Mouse (Mus musculus) CH12.LX (cell line): ENCODE data around the gene 3110021N24Rik. TPM values are rescaled to one million over a fixed set of nuclear protein-coding genes. Genes with fewer than 3 reads are reported as not detected.

Experiments
- DNase-seq: peaks from one replicate; pipeline ENCODE4 v3.0.0-alpha.2; 2013; ENCODE audit errors: extremely low read depth
- H3K27ac ChIP-seq: 2 replicates; pipeline ENCODE4 v1.5.1; 2012; ENCODE audit warnings: low read depth, mild to moderate bottlenecking, control low read depth, moderate library complexity; ENCODE audit not compliant: insufficient read depth
- H3K27me3 ChIP-seq: replicated peaks from 2 replicates; pipeline ENCODE3; 2012; ENCODE audit warnings: inconsistent platforms
- H3K36me3 ChIP-seq, 2 experiments: replicated peaks in 1 of 2; 2 replicates each; pipeline versions ENCODE3 to v1.6.1; 2012; ENCODE audit warnings: inconsistent platforms in 1 of 2, low read length in 1 of 2, mild to moderate bottlenecking in 1 of 2, mixed read lengths in 1 of 2, moderate library complexity in 1 of 2; ENCODE audit not compliant: control insufficient read depth in 1 of 2, insufficient read depth in 1 of 2
- H3K4me1 ChIP-seq, 2 experiments: 2 replicates each; pipeline ENCODE4 v1.6.1; 2012; ENCODE audit warnings: inconsistent platforms in 1 of 2, moderate library complexity in 1 of 2; ENCODE audit not compliant: insufficient read depth in 2 of 2, control insufficient read depth in 1 of 2
- H3K4me2 ChIP-seq: 2 replicates; pipeline ENCODE4 v1.6.1; 2012; ENCODE audit warnings: low read depth, mild to moderate bottlenecking, control low read depth; ENCODE audit not compliant: poor library complexity, insufficient read depth, severe bottlenecking
- H3K4me3 ChIP-seq, 3 experiments: fragments of 150-350 bp in 1 of 3; sonication (generic) in 1 of 3; replicated peaks in 1 of 3; 2 replicates each; pipeline versions ENCODE3 to v1.5.1; 2011 to 2012; ENCODE audit warnings: low read depth in 2 of 3, low read length in 2 of 3, mild to moderate bottlenecking in 2 of 3, moderate library complexity in 2 of 3, control low read depth in 1 of 3, improper control_type of control experiment in 1 of 3, inconsistent platforms in 1 of 3, mixed read lengths in 1 of 3; ENCODE audit not compliant: poor library complexity in 1 of 3
- H3K79me2 ChIP-seq: replicated peaks from 2 replicates; pipeline ENCODE4 v1.6.1; 2012; ENCODE audit warnings: mild to moderate bottlenecking, moderate library complexity; ENCODE audit not compliant: control insufficient read depth, poor library complexity, insufficient read depth, severe bottlenecking; ENCODE audit errors: extremely low read depth
- H3K9ac ChIP-seq: 2 replicates; pipeline ENCODE4 v1.6.1; 2012; ENCODE audit warnings: low read depth, mild to moderate bottlenecking, control low read depth, moderate library complexity; ENCODE audit not compliant: insufficient read depth
- H3K9me3 ChIP-seq: replicated peaks from 2 replicates; pipeline ENCODE3; 2012; ENCODE audit warnings: low read length, inconsistent platforms, mixed read lengths
- BHLHE40 ChIP-seq: IDR thresholded peaks from 2 replicates; pipeline ENCODE4 v1.6.1; 2011; ENCODE audit warnings: mild to moderate bottlenecking, low read depth, low read length, improper control_type of control experiment
- CTCF ChIP-seq, 2 experiments: IDR thresholded peaks in 1 of 2; conservative IDR thresholded peaks in 1 of 2; 2 replicates each; pipeline ENCODE4 v1.5.1; 2011 to 2012; ENCODE audit warnings: low read depth in 2 of 2, low read length in 2 of 2, improper control_type of control experiment in 1 of 2, inconsistent platforms in 1 of 2, mild to moderate bottlenecking in 1 of 2, moderate library complexity in 1 of 2
- EP300 ChIP-seq: IDR thresholded peaks from 2 replicates; pipeline ENCODE4 v1.6.1; 2011; ENCODE audit warnings: low read length, improper control_type of control experiment
- GABPA ChIP-seq: IDR thresholded peaks from 2 replicates; pipeline ENCODE4 v1.6.1; 2012; ENCODE audit warnings: low read depth, low read length, improper control_type of control experiment, inconsistent platforms; ENCODE audit not compliant: insufficient replicate concordance
- HCFC1 ChIP-seq: IDR thresholded peaks from 2 replicates; pipeline ENCODE4 v1.6.1; 2012; ENCODE audit warnings: low read depth, mild to moderate bottlenecking, inconsistent platforms, low read length, improper control_type of control experiment
- IRF4 ChIP-seq: IDR thresholded peaks from 2 replicates; pipeline ENCODE4 v1.6.1; 2014; ENCODE audit warnings: low read depth, mild to moderate bottlenecking, inconsistent platforms, low read length, improper control_type of control experiment
- JUND ChIP-seq: conservative IDR thresholded peaks from 2 replicates; pipeline ENCODE4 v1.6.1; 2011; ENCODE audit warnings: low read depth, low read length, improper control_type of control experiment
- MAZ ChIP-seq: IDR thresholded peaks from 2 replicates; pipeline ENCODE4 v1.6.1; 2012; ENCODE audit warnings: low read depth, mild to moderate bottlenecking, inconsistent platforms, low read length, improper control_type of control experiment, moderate library complexity
- MEF2A ChIP-seq: IDR thresholded peaks from 2 replicates; pipeline ENCODE4 v1.6.1; 2014; ENCODE audit warnings: low read depth, mild to moderate bottlenecking, inconsistent platforms, low read length, improper control_type of control experiment, borderline replicate concordance
- MYC ChIP-seq: IDR thresholded peaks from 2 replicates; pipeline ENCODE4 v1.6.1; 2011; ENCODE audit warnings: low read depth, mild to moderate bottlenecking, improper control_type of control experiment, low read length
- NRF1 ChIP-seq: IDR thresholded peaks from 2 replicates; pipeline ENCODE4 v1.6.1; 2014; ENCODE audit warnings: low read depth, mild to moderate bottlenecking, inconsistent platforms, low read length, improper control_type of control experiment, moderate library complexity
- PAX5 ChIP-seq: IDR thresholded peaks from 2 replicates; pipeline ENCODE4 v1.6.1; 2012; ENCODE audit warnings: low read length, inconsistent platforms, mixed read lengths
- POLR2AphosphoS2 ChIP-seq: IDR thresholded peaks from 2 replicates; pipeline ENCODE4 v1.6.1; 2011; ENCODE audit warnings: low read depth, low read length, improper control_type of control experiment
- RAD21 ChIP-seq: IDR thresholded peaks from 2 replicates; pipeline ENCODE4 v1.6.1; 2011; ENCODE audit warnings: low read depth, mild to moderate bottlenecking, low read length, improper control_type of control experiment, moderate library complexity
- RCOR1 ChIP-seq: conservative IDR thresholded peaks from 2 replicates; pipeline ENCODE4 v1.6.1; 2012; ENCODE audit warnings: low read depth, mild to moderate bottlenecking, inconsistent platforms, low read length, improper control_type of control experiment
- SIN3A ChIP-seq: IDR thresholded peaks from 2 replicates; pipeline ENCODE4 v1.6.1; 2012; ENCODE audit warnings: low read length, improper control_type of control experiment, inconsistent platforms
- TBP ChIP-seq: conservative IDR thresholded peaks from 2 replicates; pipeline ENCODE4 v1.6.1; 2011; ENCODE audit warnings: low read depth, low read length, improper control_type of control experiment
- TCF12 ChIP-seq: IDR thresholded peaks from 2 replicates; pipeline ENCODE4 v1.6.1; 2014; ENCODE audit warnings: low read depth, mild to moderate bottlenecking, inconsistent platforms, low read length, improper control_type of control experiment
- UBTF ChIP-seq: IDR thresholded peaks from 2 replicates; pipeline ENCODE4 v1.6.1; 2012; ENCODE audit warnings: low read depth, mild to moderate bottlenecking, inconsistent platforms, low read length, improper control_type of control experiment, moderate library complexity
- USF2 ChIP-seq: conservative IDR thresholded peaks from 2 replicates; pipeline ENCODE4 v1.6.1; 2011; ENCODE audit warnings: low read depth, low read length, improper control_type of control experiment
- ZC3H11A ChIP-seq: IDR thresholded peaks from 2 replicates; pipeline ENCODE4 v1.6.1; 2012; ENCODE audit warnings: low read depth, mild to moderate bottlenecking, inconsistent platforms, low read length, improper control_type of control experiment
- dilution Hi-C: fragments of 300-500 bp; cut with MboI; formaldehyde crosslinking; loops from 2 replicates; pipeline ENCODE4 v1.14.3; 2020; ENCODE audit warnings: low sequenced_read_pairs; ENCODE audit not compliant: extremely low pct_unique_long_range_greater_than_20kb, extremely low pct_ligation_motif_present
- in situ Hi-C: fragments of 300-500 bp; cut with MboI; formaldehyde crosslinking; loops from 3 replicates; pipeline ENCODE4 v1.14.3; 2019; ENCODE audit warnings: low sequenced_read_pairs, low pct_ligation_motif_present, low pct_unique_long_range_greater_than_20kb, mixed read lengths
- polyA plus RNA-seq: library from polyadenylated mRNA; unstranded; fragments of >175 nt; gene quantifications from 2 replicates; pipeline ENCODE4 v1.2.1, GENCODE M21; 2012; ENCODE audit warnings: low read depth; ENCODE audit not compliant: insufficient read length
- total RNA-seq, 2 experiments: library from RNA; depleted of rRNA; stranded (reverse); fragments of 300-350 nt in 1 of 2; fragments of >200 nt in 1 of 2; gene quantifications; 2 replicates each; pipeline ENCODE4 v1.2.3; 2012 to 2014

The 3110021N24Rik gene
- total and polyA plus RNA-seq, 3 experiments, result 0.17 TPM; not detected in 2

DNA sequence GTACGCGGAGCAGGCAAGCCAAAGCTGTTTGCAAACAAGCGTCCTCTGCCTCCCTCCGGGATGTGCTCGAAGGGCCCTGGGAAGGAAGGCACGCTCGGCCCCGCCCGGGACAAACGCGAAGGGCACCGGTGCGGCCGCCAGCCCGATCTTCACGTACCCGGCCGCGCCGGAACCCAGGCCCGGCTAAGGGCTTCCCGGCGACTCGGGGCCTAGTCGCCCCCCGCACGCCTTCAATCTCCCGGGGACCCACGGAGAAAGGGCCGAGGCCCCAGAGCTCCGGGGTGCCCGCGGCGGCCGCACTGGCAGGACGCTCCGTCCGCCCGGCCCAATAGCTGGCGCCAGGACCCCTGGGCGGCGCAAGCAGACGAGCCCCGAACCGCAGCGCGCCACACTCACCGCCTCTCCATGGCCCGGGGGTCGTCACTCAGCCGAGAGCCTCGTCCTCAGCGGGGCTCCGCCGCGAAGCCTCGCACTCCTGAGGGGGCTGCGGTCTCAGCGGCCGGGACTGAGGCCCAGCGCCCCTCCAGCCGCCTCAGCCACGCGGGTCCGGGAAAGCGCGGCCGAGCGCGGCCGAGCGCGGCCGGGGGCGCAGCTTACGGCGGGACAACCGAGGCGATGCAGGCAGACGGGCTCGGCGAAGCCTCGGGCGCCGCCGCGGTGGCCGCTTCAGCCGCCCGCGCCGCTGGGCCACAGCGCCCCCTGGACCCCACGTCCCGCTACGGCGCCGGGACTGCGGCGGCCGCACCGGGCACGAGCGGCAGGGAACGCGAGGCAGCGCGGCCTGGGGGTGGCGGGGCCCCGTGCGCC, 60.8 kb downstream of the 3110021N24Rik start, which contains the start of gene Zfyve9:
Gene Zfyve9, minus strand, starts transcription at position 742 of the 807 bp plus-strand sequence.
- Histone ChIP-seq H3K27ac (no peak within 1 kb of the TSS), H3K4me3 (peak within 1 kb of the TSS; percentile 50 to 61 (median 61)), H3K4me2 (peak within 1 kb of the TSS; percentile 73), H3K9me3 (no peaks in the 10 kb centered on the region), H3K79me2 (no peaks in the 10 kb centered on the region), H3K36me3 (no peaks in the 10 kb centered on the region), H3K4me1 (peaks cover 2 to 19% of the 10 kb centered on the region in 2 experiments; a peak in 3 of 4 replicates), H3K9ac (peak within 1 kb of the TSS; percentile 25), H3K27me3 (peaks cover 12% of the 10 kb centered on the region)
- in situ Hi-C loops, result loop anchor here (10.0 kb wide), 1 partner anchor 85 kb away; no protein-coding TSS in a partner anchor
- TF ChIP-seq TCF12 (peak; percentile 31; the same call in 1 of the 2 replicates), IRF4 (no peak), POLR2AphosphoS2 (no peak), RAD21 (peak; percentile 8), SIN3A (0 out of 2 replicates have a peak, but pooled peaks have one; percentile 26), TBP (no peak), UBTF (peak; percentile 72), CTCF (conservative IDR thresholded peaks at IDR 0.05 in 1 of 2, IDR thresholded peaks at IDR 0.05 in 1 of 2; ENCODE audit: low read depth in 2 of 2, low read length in 2 of 2) (peak in 1 of 2 experiments; percentile 57; a peak in 2 of 4 replicates), ZC3H11A (no peak), JUND (no peak), RCOR1 (no peak), PAX5 (no peak), MAZ (no peak), NRF1 (peak; percentile 15; the same call in 1 of the 2 replicates), MYC (no peak), EP300 (no peak), MEF2A (0 out of 2 replicates have a peak, but pooled peaks have one; percentile 43), HCFC1 (no peak), GABPA (no peak), BHLHE40 (peak; percentile 60; the same call in 1 of the 2 replicates), USF2 (no peak)
- dilution Hi-C loops, result no loop called here
- DNase-seq, result no peak
